Mouse (Mus musculus) spleen, adult 2 months (tissue): ENCODE measurements around the gene Cenpo.

Experiments used
- CTCF ChIP-seq: fragments of 200-500 bp; IDR thresholded peaks from 2 replicates; pipeline ENCODE4 v1.5.1; 2011; ENCODE audit warnings: mild to moderate bottlenecking, inconsistent platforms; ENCODE audit not compliant: insufficient read depth, insufficient read length, insufficient replicate concordance; ENCODE audit errors: extremely low read depth
- POLR2A ChIP-seq: fragments of 200-500 bp; IDR thresholded peaks from 2 replicates; pipeline ENCODE4 v1.6.1; 2011; ENCODE audit warnings: low read depth, low read length, inconsistent platforms

- TF ChIP-seq POLR2A (no peak), CTCF (no peak)
These were observed 75.9 kb downstream of the Cenpo start for GRCm38 (mm10) chr12:4158179-4158578.
